9 mouse cellular contexts compared by ENCODE assay signal in the genomic region with DNA sequence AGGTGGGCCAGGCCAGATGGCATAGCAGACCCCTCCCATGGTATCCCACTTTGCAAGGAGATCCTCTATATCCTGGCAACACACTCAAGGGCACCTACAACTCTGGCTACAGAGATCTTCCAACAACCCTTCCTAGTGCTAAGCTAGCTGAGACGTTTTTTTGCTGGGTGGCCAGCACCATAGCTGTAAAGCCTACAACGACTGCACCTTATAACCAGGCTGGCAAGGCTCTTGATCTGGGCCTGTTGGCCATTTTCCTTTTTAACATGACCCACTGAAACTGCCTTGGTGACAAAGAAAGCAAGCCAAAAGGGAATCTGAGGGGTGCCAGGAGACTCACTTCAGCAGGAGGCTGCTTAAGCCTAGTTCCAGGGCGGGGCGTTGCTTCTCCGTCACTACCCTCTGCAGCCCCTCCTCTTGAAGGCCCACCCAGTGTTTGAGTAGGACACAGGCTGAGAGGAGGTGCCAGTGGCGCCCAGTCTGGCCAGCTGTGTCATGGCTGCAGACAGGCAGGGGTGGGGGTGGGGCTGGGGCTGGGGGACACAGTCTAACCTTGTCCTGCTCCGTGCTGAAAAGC. TPM values are rescaled to one million over a fixed set of nuclear protein-coding genes. Genes with fewer than 3 reads are reported as not detected.
DNase-seq lines count a peak whose midpoint lies in the region; ATAC-seq and TF ChIP-seq lines count a peak whose summit lies in the region.
"Had no signal": no experiment of that assay in that cellular context is flagged by ENCODE, and none has a peak within 500 bp of the region (broad histone marks: within the 10 kb centered on the region; RNA-seq: fewer than 3 reads in every experiment).

No protein-coding gene starts in this region.

- WGBS in hindbrain, embryonic 16.5 days: 27% methylated on average over 7 of the region's 7 CpGs

- H3K9ac ChIP-seq in hindbrain, embryonic 16.5 days (ENCODE audit: low read depth, low read length): no peak overlapping the region

- TF ChIP-seq CTCF in gastrocnemius, adult 2 months (IDR thresholded peaks at IDR 0.05): no peak

- no peaks in the 10 kb centered on the region for H3K9me3 ChIP-seq in hindbrain, embryonic 16.5 days (ENCODE audit: control insufficient read depth, low read length)

- peaks cover 37% of the 10 kb centered on the region for H3K4me1 ChIP-seq in hindbrain, embryonic 16.5 days (ENCODE audit: control insufficient read depth, insufficient read depth, low read depth, low read length)

- H3K27ac ChIP-seq in gastrocnemius, adult 2 months: peak overlapping the region; percentile 98
- H3K27ac ChIP-seq in hindbrain, embryonic 16.5 days (ENCODE audit: low read depth, low read length): peak overlapping the region; percentile 70

- peak; percentile 54 for ATAC-seq in hindbrain, embryonic 16.5 days

- peak overlapping the region; percentile 58 for H3K4me3 ChIP-seq in gastrocnemius, adult 2 months
- H3K4me3 ChIP-seq in hindbrain, embryonic 16.5 days (ENCODE audit: low read length): no peak overlapping the region

- H3K36me3 ChIP-seq in hindbrain, embryonic 16.5 days (ENCODE audit: control insufficient read depth, insufficient read depth, low read length): no peaks in the 10 kb centered on the region
- no peaks in the 10 kb centered on the region; the same call in 1 of the 2 replicates for H3K36me3 ChIP-seq in splenic B cell, adult 2 months (ENCODE audit: control insufficient read depth, insufficient read depth, low read length, poor library complexity, severe bottlenecking)

- no peak overlapping the region for H3K4me2 ChIP-seq in hindbrain, embryonic 16.5 days (ENCODE audit: low read length)

- no peaks in the 10 kb centered on the region for H3K27me3 ChIP-seq in hindbrain, embryonic 16.5 days (replicated peaks; ENCODE audit: control insufficient read depth, insufficient read depth, low read length)
- H3K27me3 ChIP-seq in splenic B cell, adult 2 months (ENCODE audit: control insufficient read depth, insufficient read depth, low read length, poor library complexity, severe bottlenecking): no peaks in the 10 kb centered on the region

- intact Hi-C loops in gastrocnemius, adult 2 months (cut with DNase I): loop anchor here (1.0 kb wide), 2 partner anchors 12 to 25 kb away; no protein-coding TSS in a partner anchor

- peak; percentile 32 to 63 for DNase-seq in spleen, adult 18-20 months
- DNase-seq in spleen, postnatal 14 days (ENCODE audit: low spot score in 2 of 2): no peak
- peak; percentile 79 for DNase-seq in gastrocnemius, adult 2 months
- peak; percentile 75 for DNase-seq in lung, postnatal 14 days
- peak; percentile 50 for DNase-seq in splenic B cell, adult 2 months (ENCODE audit: low read depth, low spot score)
- no peak for DNase-seq in frontal cortex, postnatal 25 days (ENCODE audit: low spot score in 2 of 2)
- no peak for DNase-seq in cerebellum, adult 9-11 months

RNA-seq across cellular contexts. Expression of a gene that starts 4.3 kb away (rescaled TPM):
- under 1 TPM in 1 of 2 experiments, not detected in 1; 0.22 TPM for total RNA-seq in gastrocnemius, adult 2 months (2021)
- not detected in 2 replicates for polyA plus RNA-seq in hindbrain, embryonic 16.5 days (2015; fragmentation: Nextera tagmentation; extraction: Ambion mirVana)
- total RNA-seq: adrenal gland, postnatal 36 days had no signal

RNA-seq across cellular contexts. Expression of a gene that starts 26.4 kb away (rescaled TPM):
- total RNA-seq in gastrocnemius, adult 2 months (2021): 10 to 100 TPM; 56.6 to 59.6 TPM
- polyA plus RNA-seq in hindbrain, embryonic 16.5 days (2015; fragmentation: Nextera tagmentation; extraction: Ambion mirVana): 22.1 and 23.9 TPM in 2 replicates

Comparison
In these comparisons a context has a peak if more than half of its experiments do, and no peak if none do; other contexts are left out.
1. DNase-seq: peak in spleen, adult 18-20 months (2 of 2), gastrocnemius, adult 2 months (single experiment), lung, postnatal 14 days (single experiment) and splenic B cell, adult 2 months (single experiment); none in spleen, postnatal 14 days (0 of 2), frontal cortex, postnatal 25 days (0 of 2) and cerebellum, adult 9-11 months (single experiment).